Mouse (Mus musculus) lung, embryonic 16.5 days (tissue): Measurements from ENCODE around the gene Epsti1. TPM values are rescaled to one million over a fixed set of nuclear protein-coding genes. Genes with fewer than 3 reads are reported as not detected.

Experiments used
- ATAC-seq: fragments of 200-750 bp; cut with Nextera tagmentation; 2 replicates; pipeline ENCODE4 v1.8.0; 2017; ENCODE audit warnings: low read depth, mild to moderate bottlenecking, moderate library complexity
- H3K27ac ChIP-seq: fragments of 300-500 bp; sonication (generic); 2 replicates; pipeline ENCODE4 v1.5.1; 2014; ENCODE audit warnings: mild to moderate bottlenecking, control low read depth, low read length
- H3K27me3 ChIP-seq: fragments of 300-500 bp; sonication (generic); 2 replicates; pipeline ENCODE4 v1.6.1; 2014; ENCODE audit warnings: low read depth, low read length, mixed read lengths; ENCODE audit not compliant: control insufficient read depth, insufficient read depth
- H3K36me3 ChIP-seq: fragments of 300-500 bp; sonication (generic); 2 replicates; pipeline ENCODE4 v1.6.1; 2014; ENCODE audit warnings: low read length; ENCODE audit not compliant: control insufficient read depth, insufficient read depth
- H3K4me1 ChIP-seq: fragments of 300-500 bp; sonication (generic); replicated peaks from 2 replicates; pipeline ENCODE4 v1.6.1; 2014; ENCODE audit warnings: low read length, mixed read lengths; ENCODE audit not compliant: control insufficient read depth, insufficient read depth
- H3K4me2 ChIP-seq: fragments of 300-500 bp; sonication (generic); 2 replicates; pipeline ENCODE4 v1.6.1; 2014; ENCODE audit warnings: low read depth, low read length, control low read depth
- H3K4me3 ChIP-seq: fragments of 300-500 bp; sonication (generic); 2 replicates; pipeline ENCODE4 v1.5.1; 2014; ENCODE audit warnings: mild to moderate bottlenecking, low read length, control low read depth
- H3K9ac ChIP-seq: fragments of 300-500 bp; sonication (generic); 2 replicates; pipeline ENCODE4 v1.6.1; 2014; ENCODE audit warnings: low read length, control low read depth
- H3K9me3 ChIP-seq: fragments of 300-500 bp; sonication (generic); 2 replicates; pipeline ENCODE4 v1.6.1; 2016; ENCODE audit warnings: low read length; ENCODE audit not compliant: control insufficient read depth
- WGBS: fragments of 180-500 bp; shearing (Covaris S2); extraction: QIAGEN DNeasy Blood & Tissue Kit; methylation state at CpG from one replicate; pipeline ENCODE4 v1.1.7; 2014; 5-methylcytosine and 5-hydroxymethylcytosine counted together
- polyA plus RNA-seq: library from polyadenylated mRNA; unstranded; fragments of >200 nt; fragmentation: Nextera tagmentation; extraction: Ambion mirVana; gene quantifications from 2 replicates; pipeline ENCODE4 v1.2.1, GENCODE M21; 2015

The Epsti1 gene
- polyA plus RNA-seq = 0.85 and 1.7 TPM in 2 replicates

DNA sequence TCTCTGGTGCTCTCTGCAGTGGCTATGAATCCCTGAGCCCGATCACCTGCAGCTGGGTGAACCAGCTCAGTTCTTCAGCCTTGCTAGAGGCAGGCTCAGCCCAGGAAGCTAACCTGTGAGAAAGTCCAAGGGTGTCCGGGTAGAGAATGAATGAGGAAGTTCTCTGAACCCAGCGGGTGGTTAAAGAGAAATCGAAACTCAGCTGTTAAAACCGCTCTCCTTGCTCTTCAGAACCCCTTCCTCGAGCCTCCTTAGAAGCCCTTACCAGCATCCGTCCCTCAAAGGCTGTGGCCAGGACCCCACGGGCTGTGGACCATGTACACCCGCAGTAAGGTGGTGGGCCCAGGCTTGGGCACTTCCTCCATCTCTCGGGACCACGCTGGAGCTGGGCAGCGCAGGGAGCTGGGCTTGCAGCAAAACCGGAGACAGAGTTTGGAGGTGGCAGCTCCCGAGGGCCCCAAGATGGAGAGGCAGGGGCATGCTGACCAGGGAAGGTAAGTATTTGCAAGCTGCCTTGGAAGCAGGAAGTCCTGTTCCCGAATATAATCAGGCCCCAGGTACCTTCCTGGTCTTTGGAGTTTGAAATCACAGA is at the start of gene Epsti1:
Gene Epsti1 (plus strand): TSS at position 69 of the 592 bp plus-strand sequence.
- Histone ChIP-seq H3K27me3 (no peaks in the 10 kb centered on the region), H3K4me2 (peak within 1 kb of the TSS; percentile 35), H3K27ac (no peak within 1 kb of the TSS; the same call in 1 of the 2 replicates), H3K9ac (0 out of 2 replicates have a peak within 1 kb of the TSS, but pooled peaks have one; percentile 46), H3K9me3 (no peaks in the 10 kb centered on the region), H3K36me3 (no peaks in the 10 kb centered on the region), H3K4me3 (peak within 1 kb of the TSS; percentile 27; the same call in 1 of the 2 replicates), H3K4me1 (no peaks in the 10 kb centered on the region)
- WGBS = 41% methylated on average over 15 of the region's 15 CpGs
- no peak for ATAC-seq

DNA sequence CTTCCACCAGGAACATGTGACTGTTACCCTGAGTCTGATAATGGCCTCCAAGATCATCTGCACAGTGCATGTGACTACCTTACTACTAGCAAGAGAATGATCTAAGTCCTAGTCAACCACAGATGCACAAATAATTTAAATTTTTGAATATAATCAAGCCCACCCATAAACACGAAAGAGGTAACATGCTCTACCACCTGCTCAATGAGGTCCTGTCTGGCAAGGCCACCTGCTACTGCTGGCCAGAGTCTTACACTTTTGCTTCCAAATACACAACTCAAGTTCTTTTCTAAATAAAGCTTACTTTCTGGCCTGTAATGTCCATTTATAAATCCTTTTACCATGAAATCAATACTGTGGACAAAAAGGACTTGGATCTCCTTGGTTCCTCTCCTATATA is 44.1 kb upstream of the Epsti1 start:
- Histone ChIP-seq H3K27me3 (no peaks in the 10 kb centered on the region), H3K4me3 (no peak overlapping the region), H3K9me3 (no peaks in the 10 kb centered on the region), H3K36me3 (no peaks in the 10 kb centered on the region), H3K9ac (no peak overlapping the region), H3K4me2 (no peak overlapping the region), H3K4me1 (no peaks in the 10 kb centered on the region), H3K27ac (no peak overlapping the region)
- 100% methylated on average over 1 of the region's 1 CpGs for WGBS
- no peak for ATAC-seq

DNA sequence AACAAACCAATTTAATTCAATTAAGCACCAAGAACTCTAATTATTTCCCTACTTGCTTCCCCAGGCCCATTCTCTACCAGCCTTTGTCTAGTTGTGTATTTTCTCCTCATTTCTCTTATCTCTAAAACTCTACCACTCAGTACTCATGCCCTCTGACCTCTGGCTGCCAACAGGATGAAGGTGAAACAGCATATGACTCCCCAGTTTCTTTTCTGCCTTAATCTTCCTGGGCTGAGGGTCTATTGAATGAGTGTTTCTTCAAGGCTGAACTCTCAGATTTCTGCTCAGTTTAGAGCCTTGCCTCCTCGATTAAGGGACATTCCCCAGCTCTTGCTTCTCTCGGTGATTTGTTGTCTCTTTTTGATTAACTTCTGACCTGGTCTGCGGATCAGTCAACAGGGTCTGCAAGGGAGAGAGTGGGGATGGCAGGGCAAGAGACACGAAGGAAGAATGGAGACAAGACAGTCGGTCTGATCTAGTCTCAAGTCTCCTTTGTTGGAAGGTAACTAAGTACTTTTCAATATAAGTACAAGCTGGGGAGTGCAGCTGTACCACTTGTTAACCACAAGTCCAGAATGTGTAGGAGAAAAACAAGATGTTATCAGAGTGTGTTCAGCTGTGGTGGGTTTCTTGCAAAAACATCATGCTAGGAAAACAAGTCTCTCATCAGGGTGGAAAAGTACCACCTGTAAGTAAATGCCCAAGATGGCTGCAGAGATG is 43.0 kb upstream of the Epsti1 start:
- WGBS = 25% methylated on average over 5 of the region's 5 CpGs
- no peaks in the 10 kb centered on the region for H3K9me3 ChIP-seq
- no peak overlapping the region for H3K4me3 ChIP-seq
- H3K27ac ChIP-seq = no peak overlapping the region
- no peaks in the 10 kb centered on the region for H3K36me3 ChIP-seq
- H3K4me1 ChIP-seq = no peaks in the 10 kb centered on the region
- H3K4me2 ChIP-seq = no peak overlapping the region
- H3K27me3 ChIP-seq = no peaks in the 10 kb centered on the region
- no peak overlapping the region for H3K9ac ChIP-seq
- ATAC-seq = no peak

DNA sequence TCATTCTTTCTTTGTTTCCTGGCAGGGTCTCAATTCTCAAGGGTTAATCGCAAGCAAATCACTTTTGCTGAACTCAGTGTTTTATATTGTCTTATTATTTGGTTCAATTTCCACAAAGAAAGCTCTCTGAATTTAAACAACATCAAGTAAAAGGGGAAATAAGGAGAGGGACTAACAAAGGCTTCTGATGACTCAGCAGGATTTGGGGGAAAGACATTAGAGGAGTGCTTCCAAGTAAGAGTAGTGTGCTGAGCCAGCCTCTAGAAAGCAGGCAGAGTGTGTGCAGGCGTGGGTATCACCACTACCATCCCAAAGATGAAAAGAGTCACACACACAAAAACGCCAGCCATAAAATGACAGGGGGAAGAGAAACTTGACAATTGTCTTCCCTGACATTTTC is 40.0 kb upstream of the Epsti1 start:
- Histone ChIP-seq H3K9ac (no peak overlapping the region), H3K4me2 (no peak overlapping the region), H3K9me3 (no peaks in the 10 kb centered on the region), H3K4me3 (no peak overlapping the region), H3K27me3 (no peaks in the 10 kb centered on the region), H3K27ac (no peak overlapping the region), H3K36me3 (no peaks in the 10 kb centered on the region), H3K4me1 (no peaks in the 10 kb centered on the region)
- ATAC-seq = no peak
- 66% methylated on average over 3 of the region's 3 CpGs for WGBS

DNA sequence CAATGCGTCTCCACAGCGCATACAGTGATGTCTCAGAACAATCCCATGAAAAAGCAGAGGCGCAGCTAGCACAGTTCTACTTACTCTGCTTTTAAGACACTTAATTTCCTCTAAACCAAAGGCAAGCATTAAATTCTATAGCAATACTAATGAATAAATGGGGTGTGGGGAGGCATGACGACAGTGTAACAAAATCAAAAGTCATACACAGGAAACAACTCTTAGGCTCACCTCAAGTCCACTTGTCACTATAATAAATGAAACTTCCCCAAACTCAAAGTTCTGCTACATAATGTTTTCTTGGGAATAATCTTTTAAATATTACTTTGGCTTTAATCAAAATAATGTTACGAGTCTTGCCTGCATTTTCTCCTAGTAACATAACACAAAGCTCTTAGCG is 39.5 kb upstream of the Epsti1 start:
- no peak overlapping the region for H3K4me2 ChIP-seq
- H3K9ac ChIP-seq = no peak overlapping the region
- H3K36me3 ChIP-seq = no peaks in the 10 kb centered on the region
- no peaks in the 10 kb centered on the region for H3K27me3 ChIP-seq
- no peaks in the 10 kb centered on the region for H3K9me3 ChIP-seq
- 79% methylated on average over 6 of the region's 6 CpGs for WGBS
- no peak for ATAC-seq
- no peaks in the 10 kb centered on the region for H3K4me1 ChIP-seq
- no peak overlapping the region for H3K27ac ChIP-seq
- no peak overlapping the region for H3K4me3 ChIP-seq

DNA sequence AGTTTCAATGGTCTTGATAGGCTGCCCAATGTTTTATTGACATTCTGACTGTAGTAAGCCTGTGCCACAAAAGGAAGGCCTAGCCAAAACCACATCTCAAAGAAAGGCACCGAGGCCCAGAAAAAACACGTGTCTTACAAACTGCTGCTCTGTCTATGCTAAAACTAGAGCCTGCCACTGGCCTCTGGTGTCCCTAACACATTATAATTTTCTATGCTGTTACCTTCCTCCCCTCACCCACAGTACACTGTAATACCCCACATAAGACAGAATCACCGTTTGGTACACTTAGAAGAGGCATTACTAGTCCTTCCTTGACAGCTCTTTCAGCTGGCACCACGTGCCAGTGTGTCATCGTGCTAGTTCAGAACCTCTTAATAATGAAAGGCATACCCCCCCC is 36.4 kb upstream of the Epsti1 start:
- no peaks in the 10 kb centered on the region for H3K4me1 ChIP-seq
- H3K27ac ChIP-seq = no peak overlapping the region
- no peak overlapping the region for H3K4me3 ChIP-seq
- H3K36me3 ChIP-seq = no peaks in the 10 kb centered on the region; the same call in 1 of the 2 replicates
- WGBS = 79% methylated on average over 5 of the region's 5 CpGs
- H3K9ac ChIP-seq = no peak overlapping the region
- no peak overlapping the region for H3K4me2 ChIP-seq
- ATAC-seq = no peak
- no peaks in the 10 kb centered on the region for H3K9me3 ChIP-seq
- H3K27me3 ChIP-seq = no peaks in the 10 kb centered on the region

DNA sequence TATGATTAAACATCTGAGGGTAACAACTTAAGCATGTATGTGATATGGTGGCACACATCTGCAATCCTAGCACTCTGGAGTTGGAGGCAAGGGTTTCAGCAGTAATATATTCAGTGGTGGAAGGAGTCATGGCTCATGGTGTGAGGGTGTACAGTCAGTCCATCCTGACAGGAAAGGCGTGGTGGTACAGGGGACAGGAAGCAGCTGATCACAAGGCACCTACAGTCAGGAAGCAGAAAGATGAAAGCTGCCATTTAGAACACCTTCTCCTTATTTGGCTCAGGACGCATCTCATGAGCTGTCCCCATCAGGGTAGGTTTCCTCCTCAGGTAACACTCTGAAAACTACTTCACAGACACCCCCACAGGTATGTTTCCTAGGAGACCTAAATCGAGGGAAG is 33.1 kb upstream of the Epsti1 start:
- no peak for ATAC-seq
- 77% methylated on average over 3 of the region's 3 CpGs for whole genome bisulfite sequencing

DNA sequence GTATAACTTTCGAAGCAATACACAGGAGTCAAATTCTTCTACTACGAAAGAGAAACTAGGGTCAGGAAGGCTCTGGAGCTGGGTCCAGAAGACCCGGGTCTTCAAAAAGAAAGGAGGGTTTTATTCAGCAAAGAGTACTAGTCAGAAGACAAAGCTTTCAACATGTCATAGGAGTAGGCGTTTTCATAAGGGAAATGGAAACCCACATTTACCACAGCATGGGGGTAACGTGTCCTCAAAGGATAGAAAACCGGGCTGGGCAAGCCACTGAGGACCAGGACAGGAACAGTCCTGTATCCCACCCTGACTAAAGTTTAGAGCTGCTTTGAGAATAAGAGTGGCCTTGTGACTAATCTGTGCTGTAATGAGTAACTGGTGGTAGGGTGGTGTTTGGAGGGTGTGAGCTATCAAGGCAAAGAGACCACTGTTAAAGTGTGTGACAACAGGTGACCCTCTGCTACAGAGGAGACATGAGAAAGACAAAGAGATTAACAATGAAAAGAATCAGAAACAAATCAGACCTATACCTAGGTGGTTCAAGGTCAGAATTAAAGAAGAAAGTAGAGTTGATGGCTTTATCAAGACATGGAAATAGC is 32.6 kb upstream of the Epsti1 start:
- Histone ChIP-seq H3K4me1 (peaks cover 4% of the 10 kb centered on the region; the same call in 1 of the 2 replicates), H3K9me3 (no peaks in the 10 kb centered on the region), H3K27me3 (no peaks in the 10 kb centered on the region), H3K36me3 (no peaks in the 10 kb centered on the region; the same call in 1 of the 2 replicates), H3K27ac (no peak overlapping the region), H3K9ac (no peak overlapping the region), H3K4me2 (no peak overlapping the region), H3K4me3 (no peak overlapping the region)
- WGBS = 86% methylated on average over 6 of the region's 6 CpGs
- no peak for ATAC-seq

More for the DNA sequence above, 33.1 kb upstream of the Epsti1 start:
- no peak overlapping the region for H3K9ac ChIP-seq
- H3K4me2 ChIP-seq = no peak overlapping the region
- no peaks in the 10 kb centered on the region for H3K9me3 ChIP-seq
- H3K36me3 ChIP-seq = no peaks in the 10 kb centered on the region; the same call in 1 of the 2 replicates
- peaks cover 4% of the 10 kb centered on the region; the same call in 1 of the 2 replicates for H3K4me1 ChIP-seq
- H3K27me3 ChIP-seq = no peaks in the 10 kb centered on the region
- no peak overlapping the region for H3K4me3 ChIP-seq
- no peak overlapping the region for H3K27ac ChIP-seq
